Mouse (Mus musculus) limb, embryonic 14.5 days (tissue): Measurements from ENCODE around the gene Wars. TPM values are rescaled to one million over a fixed set of nuclear protein-coding genes. Genes with fewer than 3 reads are reported as not detected.

Experiments used
- ATAC-seq: fragments of 200-750 bp; cut with Nextera tagmentation; 2 replicates; pipeline ENCODE4 v1.8.0; 2017; ENCODE audit warnings: low read depth, moderate number of reproducible peaks, moderate TSS enrichment; ENCODE audit not compliant: low FRiP score
- DNase-seq: peaks from one replicate; pipeline ENCODE4 v3.0.0-alpha.2; 2015; ENCODE audit warnings: low spot score
- H3K27ac ChIP-seq: fragments of 300-500 bp; sonication (generic); replicated peaks from 2 replicates; pipeline ENCODE4 v1.5.1; 2014; ENCODE audit warnings: low read depth, mild to moderate bottlenecking, low read length, moderate library complexity, mixed read lengths
- H3K27me3 ChIP-seq: fragments of 300-500 bp; sonication (generic); 2 replicates; pipeline ENCODE4 v1.6.1; 2014; ENCODE audit warnings: low read length, mixed read lengths; ENCODE audit not compliant: control insufficient read depth, insufficient read depth
- H3K36me3 ChIP-seq: fragments of 300-500 bp; sonication (generic); 2 replicates; pipeline ENCODE4 v1.6.1; 2014; ENCODE audit warnings: mild to moderate bottlenecking, low read length, moderate library complexity, mixed read lengths; ENCODE audit not compliant: control insufficient read depth, insufficient read depth
- H3K4me1 ChIP-seq: fragments of 300-500 bp; sonication (generic); 2 replicates; pipeline ENCODE4 v1.6.1; 2014; ENCODE audit warnings: antibody characterized with exemption, low read length, mixed read lengths; ENCODE audit not compliant: control insufficient read depth, insufficient read depth
- H3K4me2 ChIP-seq: fragments of 300-500 bp; sonication (generic); replicated peaks from 2 replicates; pipeline ENCODE4 v1.6.1; 2014; ENCODE audit warnings: low read depth, mild to moderate bottlenecking, low read length, moderate library complexity; ENCODE audit not compliant: severe bottlenecking
- H3K4me3 ChIP-seq: fragments of 300-500 bp; sonication (generic); replicated peaks from 2 replicates; pipeline ENCODE4 v1.5.1; 2014; ENCODE audit warnings: low read length
- H3K9ac ChIP-seq: fragments of 300-500 bp; sonication (generic); 2 replicates; pipeline ENCODE4 v1.6.1; 2014; ENCODE audit warnings: mild to moderate bottlenecking, low read depth, low read length, moderate library complexity; ENCODE audit not compliant: severe bottlenecking
- H3K9me3 ChIP-seq: fragments of 300-500 bp; sonication (generic); 2 replicates; pipeline ENCODE4 v1.6.1; 2016; ENCODE audit warnings: low read length; ENCODE audit not compliant: control insufficient read depth
- POLR2A ChIP-seq: fragments of 200-500 bp; IDR thresholded peaks from 2 replicates; pipeline ENCODE4 v1.8.0; 2012; ENCODE audit warnings: inconsistent platforms, mild to moderate bottlenecking, moderate library complexity, borderline replicate concordance; ENCODE audit not compliant: insufficient read depth, insufficient read length; ENCODE audit errors: extremely low read depth
- WGBS: fragments of 180-500 bp; shearing (Covaris S2); extraction: QIAGEN DNeasy Blood & Tissue Kit; methylation state at CpG from one replicate; pipeline ENCODE4 v1.1.7; 2014; 5-methylcytosine and 5-hydroxymethylcytosine counted together
- microRNA counts: library from miRNA; unstranded; fragments of <30 nt; microRNA quantifications from one replicate; lab custom pipeline; 2016
- microRNA-seq: library from miRNA; unstranded; fragments of <30 nt; microRNA quantifications from one replicate; pipeline ENCODE4, GENCODE M21; 2016
- polyA plus RNA-seq, 2 experiments: library from polyadenylated mRNA; depleted of rRNA in 1 of 2; stranded (reverse) in 1 of 2; unstranded in 1 of 2; fragments of >200 nt; fragmentation: Nextera tagmentation in 1 of 2; extraction: Ambion mirVana in 1 of 2; gene quantifications; 2 replicates each; pipeline versions ENCODE4 v1.2.1 to v1.2.3; 2012 to 2014

The Wars gene
- polyA plus RNA-seq, 2 experiments: 65.6 to 67.6 TPM

GRCm38 (mm10) chr12:108820461-108820860 lies 73.5 kb downstream of the Wars start:
- TF ChIP-seq POLR2A: no peak
- no peak overlapping the region for H3K4me3 ChIP-seq
- ATAC-seq: no peak
- H3K27me3 ChIP-seq: no peaks in the 10 kb centered on the region
- 94% methylated on average over 4 of the region's 4 CpGs for WGBS
- no peaks in the 10 kb centered on the region for H3K9me3 ChIP-seq
- H3K4me1 ChIP-seq: no peaks in the 10 kb centered on the region
- no peak overlapping the region for H3K9ac ChIP-seq
- no peak overlapping the region for H3K4me2 ChIP-seq
- no peak overlapping the region for H3K27ac ChIP-seq
- DNase-seq: no peak
- peaks cover 33% of the 10 kb centered on the region for H3K36me3 ChIP-seq

GRCm38 (mm10) chr12:108816569-108816968 lies 77.4 kb downstream of the Wars start:
- Histone ChIP-seq H3K27me3 (no peaks in the 10 kb centered on the region), H3K27ac (no peak overlapping the region), H3K4me3 (no peak overlapping the region), H3K4me1 (no peaks in the 10 kb centered on the region), H3K9ac (no peak overlapping the region), H3K4me2 (no peak overlapping the region), H3K36me3 (peaks cover 54% of the 10 kb centered on the region), H3K9me3 (no peaks in the 10 kb centered on the region)
- ATAC-seq (no peak), DNase-seq (no peak)
- no peak for TF ChIP-seq POLR2A
- 85% methylated on average over 11 of the region's 11 CpGs for WGBS

GRCm38 (mm10) chr12:108814470-108814869 lies 79.5 kb downstream of the Wars start:
- peaks cover 56% of the 10 kb centered on the region for H3K36me3 ChIP-seq
- DNase-seq: no peak
- no peak overlapping the region for H3K4me2 ChIP-seq
- H3K4me1 ChIP-seq: no peaks in the 10 kb centered on the region
- no peak for ATAC-seq
- H3K9me3 ChIP-seq: no peaks in the 10 kb centered on the region
- 94% methylated on average over 6 of the region's 6 CpGs for WGBS
- H3K27ac ChIP-seq: no peak overlapping the region
- H3K27me3 ChIP-seq: no peaks in the 10 kb centered on the region
- H3K4me3 ChIP-seq: no peak overlapping the region
- H3K9ac ChIP-seq: no peak overlapping the region
- no peak for TF ChIP-seq POLR2A

GRCm38 (mm10) chr12:108812463-108812862 lies 81.5 kb downstream of the Wars start:
- TF ChIP-seq POLR2A: no peak
- 80% methylated on average over 6 of the region's 6 CpGs for WGBS
- Histone ChIP-seq H3K9ac (no peak overlapping the region), H3K27ac (no peak overlapping the region), H3K4me3 (no peak overlapping the region), H3K4me1 (no peaks in the 10 kb centered on the region), H3K27me3 (no peaks in the 10 kb centered on the region), H3K4me2 (no peak overlapping the region), H3K36me3 (peaks cover 49% of the 10 kb centered on the region), H3K9me3 (no peaks in the 10 kb centered on the region)
- no peak for ATAC-seq
- no peak for DNase-seq

- Histone ChIP-seq H3K27me3 (no peaks in the 10 kb centered on the region), H3K4me2 (no peak overlapping the region), H3K4me3 (no peak overlapping the region), H3K27ac (no peak overlapping the region), H3K36me3 (peaks cover 44% of the 10 kb centered on the region), H3K9ac (no peak overlapping the region), H3K4me1 (no peaks in the 10 kb centered on the region), H3K9me3 (no peaks in the 10 kb centered on the region)
- WGBS: 44% methylated on average over 2 of the region's 2 CpGs
- DNase-seq: peak; percentile 29
- ATAC-seq: no peak
- no peak for TF ChIP-seq POLR2A
These were observed 82.8 kb downstream of the Wars start for GRCm38 (mm10) chr12:108811133-108811532.

- 90% methylated on average over 7 of the region's 7 CpGs for WGBS
- Histone ChIP-seq H3K4me3 (no peak overlapping the region), H3K36me3 (peaks cover 42% of the 10 kb centered on the region), H3K9ac (no peak overlapping the region), H3K4me2 (no peak overlapping the region), H3K27me3 (no peaks in the 10 kb centered on the region), H3K4me1 (no peaks in the 10 kb centered on the region), H3K27ac (no peak overlapping the region), H3K9me3 (no peaks in the 10 kb centered on the region)
- no peak for TF ChIP-seq POLR2A
- ATAC-seq (no peak), DNase-seq (no peak)
These were observed 83.7 kb downstream of the Wars start for GRCm38 (mm10) chr12:108810309-108810708.

MicroRNAs within 50 kb of the gene (microRNA counts, 519-probe panel; counts per million panel counts)
- microRNA mmu-miR-345-3p (lab: Ali Mortazavi, UCI): not detected
- 2,830 counts per million, percentile 51 among the panel's probes with 10 or more counts for microRNA mmu-miR-345-5p (lab: Ali Mortazavi, UCI)

Small RNAs within 50 kb of the gene (microRNA-seq; reads per million reads assigned to microRNA genes)
- gene Mir345: 109 reads per million, percentile 48 among the genes with 10 or more reads in this experiment

Other genes with a start within 250 kb of the Wars start
- gene Degs2, start 191.9 kb downstream of the Wars start, polyA plus RNA-seq (2012; rRNA removed): not detected in 2 replicates
- gene Degs2, start 191.9 kb downstream of the Wars start, polyA plus RNA-seq (2014; fragmentation: Nextera tagmentation; extraction: Ambion mirVana): 1.1 and 1.8 TPM in 2 replicates
- 32.2 and 35.4 TPM in 2 replicates for gene Yy1, start 101.2 kb downstream of the Wars start, polyA plus RNA-seq (2012; rRNA removed)
- gene Yy1, start 101.2 kb downstream of the Wars start, polyA plus RNA-seq (2014; fragmentation: Nextera tagmentation; extraction: Ambion mirVana): 22.2 and 24.0 TPM in 2 replicates
- gene Slc25a29, start 58.3 kb downstream of the Wars start, polyA plus RNA-seq (2012; rRNA removed): 9.8 and 14.5 TPM in 2 replicates
- gene Slc25a29, start 58.3 kb downstream of the Wars start, polyA plus RNA-seq (2014; fragmentation: Nextera tagmentation; extraction: Ambion mirVana): 10.9 and 12.6 TPM in 2 replicates
- 24.2 and 41.5 TPM in 2 replicates for gene Slc25a47, start 58.1 kb downstream of the Wars start, polyA plus RNA-seq (2012; rRNA removed)
- 13.9 and 19.1 TPM in 2 replicates for gene Slc25a47, start 58.1 kb downstream of the Wars start, polyA plus RNA-seq (2014; fragmentation: Nextera tagmentation; extraction: Ambion mirVana)
- gene Wdr25, start 543 bp downstream of the Wars start, polyA plus RNA-seq (2012; rRNA removed): 12.7 and 16.9 TPM in 2 replicates
- gene Wdr25, start 543 bp downstream of the Wars start, polyA plus RNA-seq (2014; fragmentation: Nextera tagmentation; extraction: Ambion mirVana): 3.9 and 4.6 TPM in 2 replicates
- 45.0 and 50.4 TPM in 2 replicates for gene Begain, start 174.0 kb upstream of the Wars start, polyA plus RNA-seq (2012; rRNA removed)
- gene Begain, start 174.0 kb upstream of the Wars start, polyA plus RNA-seq (2014; fragmentation: Nextera tagmentation; extraction: Ambion mirVana): 16.5 and 17.6 TPM in 2 replicates